Mouse (Mus musculus) testis, adult 2 months (tissue): ENCODE results near the gene Erc2. TPM values are rescaled to one million over a fixed set of nuclear protein-coding genes. Genes with fewer than 3 reads are reported as not detected.

Experiments used
- H3K27ac ChIP-seq: fragments of 200-500 bp; 2 replicates; pipeline ENCODE4 v1.5.1; 2012; ENCODE audit warnings: low read depth, low read length; ENCODE audit not compliant: control insufficient read depth, insufficient read depth
- H3K27me3 ChIP-seq: fragments of 200-500 bp; 2 replicates; pipeline ENCODE4 v1.6.1; 2012; ENCODE audit warnings: mild to moderate bottlenecking, low read length, moderate library complexity; ENCODE audit not compliant: control insufficient read depth, insufficient read depth
- H3K36me3 ChIP-seq: fragments of 200-500 bp; 2 replicates; pipeline ENCODE4 v1.6.1; 2012; ENCODE audit warnings: mild to moderate bottlenecking, low read length; ENCODE audit not compliant: control insufficient read depth, insufficient read depth
- H3K4me1 ChIP-seq: fragments of 200-500 bp; 2 replicates; pipeline ENCODE4 v1.6.1; 2012; ENCODE audit warnings: low read length; ENCODE audit not compliant: control insufficient read depth, insufficient read depth
- H3K4me3 ChIP-seq: fragments of 200-500 bp; 2 replicates; pipeline ENCODE4 v1.5.1; 2012; ENCODE audit warnings: low read depth, mild to moderate bottlenecking, low read length, moderate library complexity, mixed read lengths; ENCODE audit not compliant: control insufficient read depth
- CTCF ChIP-seq: fragments of 200-500 bp; IDR thresholded peaks from 2 replicates; pipeline ENCODE4 v1.5.1; 2012; ENCODE audit warnings: low read depth, mild to moderate bottlenecking, inconsistent platforms, low read length, moderate library complexity; ENCODE audit not compliant: control insufficient read depth, insufficient read depth, insufficient replicate concordance
- POLR2A ChIP-seq: fragments of 200-500 bp; IDR thresholded peaks from 2 replicates; pipeline ENCODE4 v1.6.1; 2012; ENCODE audit warnings: low read depth, mild to moderate bottlenecking, inconsistent platforms, low read length, moderate library complexity; ENCODE audit not compliant: control insufficient read depth
- polyA plus RNA-seq: library from polyadenylated mRNA; depleted of rRNA; stranded (reverse); fragments of >200 nt; gene quantifications from 2 replicates; pipeline ENCODE4 v1.2.3, GENCODE M21; 2012

The Erc2 gene
- polyA plus RNA-seq, 1 experiment = 2.4 TPM

GRCm38 (mm10) chr14:27731086-27731485 is 108.9 kb downstream of the Erc2 start:
- TF ChIP-seq CTCF (no peak), POLR2A (no peak)
- no peaks in the 10 kb centered on the region for H3K27me3 ChIP-seq
- no peak overlapping the region for H3K4me3 ChIP-seq
- no peaks in the 10 kb centered on the region for H3K4me1 ChIP-seq
- H3K36me3 ChIP-seq = no peaks in the 10 kb centered on the region
- H3K27ac ChIP-seq = no peak overlapping the region

- no peaks in the 10 kb centered on the region for H3K36me3 ChIP-seq
- TF ChIP-seq POLR2A (no peak), CTCF (no peak)
- H3K4me1 ChIP-seq = peaks cover 12% of the 10 kb centered on the region
- H3K4me3 ChIP-seq = no peak overlapping the region
- H3K27ac ChIP-seq = no peak overlapping the region
- no peaks in the 10 kb centered on the region for H3K27me3 ChIP-seq
Observed at GRCm38 (mm10) chr14:27739436-27739835, 117.2 kb downstream of the Erc2 start.

GRCm38 (mm10) chr14:27741248-27741916 is 119.2 kb downstream of the Erc2 start:
- H3K27me3 ChIP-seq = no peaks in the 10 kb centered on the region
- H3K4me1 ChIP-seq = peaks cover 12% of the 10 kb centered on the region
- H3K36me3 ChIP-seq = no peaks in the 10 kb centered on the region
- no peak overlapping the region for H3K4me3 ChIP-seq
- no peak overlapping the region for H3K27ac ChIP-seq
- TF ChIP-seq POLR2A (no peak), CTCF (no peak)

- Histone ChIP-seq H3K27me3 (no peaks in the 10 kb centered on the region), H3K4me3 (no peak overlapping the region), H3K36me3 (no peaks in the 10 kb centered on the region), H3K4me1 (no peaks in the 10 kb centered on the region), H3K27ac (no peak overlapping the region)
- TF ChIP-seq POLR2A (no peak), CTCF (no peak)
Observed at GRCm38 (mm10) chr14:27754340-27754739, 132.1 kb downstream of the Erc2 start.

- Histone ChIP-seq H3K36me3 (no peaks in the 10 kb centered on the region), H3K27me3 (no peaks in the 10 kb centered on the region), H3K4me3 (no peak overlapping the region), H3K4me1 (no peaks in the 10 kb centered on the region), H3K27ac (no peak overlapping the region)
- TF ChIP-seq POLR2A = no peak
- no peak for TF ChIP-seq CTCF
Observed at GRCm38 (mm10) chr14:27756901-27757300, 134.7 kb downstream of the Erc2 start.

GRCm38 (mm10) chr14:27758230-27758629 is 136.0 kb downstream of the Erc2 start:
- TF ChIP-seq CTCF (peak; percentile 9; the same call in 1 of the 2 replicates), POLR2A (no peak)
- Histone ChIP-seq H3K27me3 (no peaks in the 10 kb centered on the region), H3K4me3 (no peak overlapping the region), H3K27ac (no peak overlapping the region), H3K36me3 (no peaks in the 10 kb centered on the region), H3K4me1 (no peaks in the 10 kb centered on the region)

GRCm38 (mm10) chr14:27759069-27759628 is 136.9 kb downstream of the Erc2 start:
- TF ChIP-seq POLR2A (no peak), CTCF (no peak)
- no peaks in the 10 kb centered on the region for H3K4me1 ChIP-seq
- no peaks in the 10 kb centered on the region for H3K36me3 ChIP-seq
- H3K27me3 ChIP-seq = no peaks in the 10 kb centered on the region
- no peak overlapping the region for H3K4me3 ChIP-seq
- H3K27ac ChIP-seq = no peak overlapping the region
